Mouse (Mus musculus): ENCODE results near the gene Atp2a2.

DNA sequence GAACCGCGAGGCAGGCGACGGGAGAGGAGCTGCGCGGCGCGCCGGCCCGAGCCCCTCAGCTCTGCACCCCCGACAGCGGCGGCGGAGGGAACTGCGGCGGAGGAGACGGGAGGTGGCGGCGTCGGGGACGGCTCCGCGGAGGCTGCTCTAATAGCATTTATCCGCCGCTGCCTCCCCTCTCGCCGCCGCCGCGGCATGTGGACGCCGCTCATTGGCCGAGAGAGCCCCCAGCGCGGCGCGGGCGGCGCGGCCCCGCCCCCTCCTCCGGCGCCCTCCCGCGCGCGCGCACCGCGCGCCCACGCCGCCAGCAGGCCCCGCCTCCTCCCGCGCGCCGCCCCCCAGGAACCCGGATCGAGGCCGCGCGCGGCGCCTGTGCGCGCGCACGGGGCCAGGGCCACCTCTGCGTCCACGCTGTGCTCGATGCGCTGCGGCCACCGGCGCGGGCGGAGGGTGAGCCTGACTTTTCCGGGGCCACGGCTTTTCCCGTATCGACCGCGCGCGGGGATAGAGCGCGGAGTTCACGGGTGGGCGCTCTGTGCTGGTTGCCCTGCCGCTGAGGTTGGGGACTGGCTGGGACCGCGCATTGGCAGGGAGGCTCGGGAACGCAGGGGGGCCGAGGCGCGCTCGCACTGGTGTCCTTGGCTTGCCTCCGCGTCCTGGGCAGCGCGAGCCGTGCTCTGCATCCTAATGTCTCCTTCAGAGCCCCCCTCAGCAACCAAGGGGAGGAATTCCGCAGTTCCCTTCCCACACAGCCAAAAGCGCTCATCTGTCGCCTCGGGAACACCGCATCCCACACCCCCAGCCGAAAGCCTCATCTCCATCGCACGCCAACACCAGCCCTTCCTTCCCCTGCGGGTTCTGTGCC, at the start of gene Atp2a2:
- TF ChIP-seq POLR2A (IDR thresholded peaks at IDR 0.05; ENCODE audit: low read depth, low read length) (peak; percentile 90), CTCF (IDR thresholded peaks at IDR 0.05; ENCODE audit: extremely low read depth, insufficient read length, insufficient replicate concordance, low read depth, low read length) (peak; percentile 31; the same call in 1 of the 2 replicates)
